Mouse (Mus musculus) T-cell, adult 2 months (primary cell): ENCODE results near the gene Setd1b.

ENCODE experiments used
- DNase-seq: peaks from one replicate; pipeline ENCODE4 v3.0.0; 2022; ENCODE audit warnings: low spot score

Setd1b gene

GRCm38 (mm10) chr5:123142161-123143157 is at the start of gene Setd1b:
Gene Setd1b (plus strand): TSS chr5:123142193.
- peak; percentile 61 for DNase-seq

- DNase-seq, result no peak
Measured at GRCm38 (mm10) chr5:123093077-123093633, 48.8 kb upstream of the Setd1b start.

- no peak for DNase-seq
Measured at GRCm38 (mm10) chr5:123094238-123094991, 47.6 kb upstream of the Setd1b start.

- no peak for DNase-seq
Measured at GRCm38 (mm10) chr5:123096299-123096698, 45.7 kb upstream of the Setd1b start.

- DNase-seq, result no peak
Measured at GRCm38 (mm10) chr5:123098487-123098886, 43.5 kb upstream of the Setd1b start.

GRCm38 (mm10) chr5:123102376-123102775 is 39.6 kb upstream of the Setd1b start:
- no peak for DNase-seq

GRCm38 (mm10) chr5:123103556-123103955 is 38.4 kb upstream of the Setd1b start:
- no peak for DNase-seq

GRCm38 (mm10) chr5:123104769-123105168 is 37.2 kb upstream of the Setd1b start:
- no peak for DNase-seq

GRCm38 (mm10) chr5:123109452-123110203 is 32.4 kb upstream of the Setd1b start:
- DNase-seq, result no peak

- no peak for DNase-seq
Measured at GRCm38 (mm10) chr5:123110296-123110721, 31.7 kb upstream of the Setd1b start.

GRCm38 (mm10) chr5:123114109-123114508 is 27.9 kb upstream of the Setd1b start:
- no peak for DNase-seq

- DNase-seq, result no peak
Measured at GRCm38 (mm10) chr5:123114924-123115323, 27.1 kb upstream of the Setd1b start.

GRCm38 (mm10) chr5:123116080-123116479 is 25.9 kb upstream of the Setd1b start:
- DNase-seq, result no peak

GRCm38 (mm10) chr5:123117257-123117656 is 24.7 kb upstream of the Setd1b start:
- peak; percentile 71 for DNase-seq

- DNase-seq, result no peak
Measured at GRCm38 (mm10) chr5:123117773-123118172, 24.2 kb upstream of the Setd1b start.

GRCm38 (mm10) chr5:123118826-123119225 is 23.2 kb upstream of the Setd1b start:
- DNase-seq, result no peak

- DNase-seq, result no peak
Measured at GRCm38 (mm10) chr5:123120624-123121215, 21.3 kb upstream of the Setd1b start.

GRCm38 (mm10) chr5:123122181-123122580 is 19.8 kb upstream of the Setd1b start:
- no peak for DNase-seq

GRCm38 (mm10) chr5:123125105-123125504 is 16.9 kb upstream of the Setd1b start:
- no peak for DNase-seq

- DNase-seq, result peak; percentile 72
Measured at GRCm38 (mm10) chr5:123125638-123126406, 16.2 kb upstream of the Setd1b start.

- no peak for DNase-seq
Measured at GRCm38 (mm10) chr5:123127031-123127430, 15.0 kb upstream of the Setd1b start.
